Mouse (Mus musculus): Measurements from ENCODE around the gene Gm8677. TPM values are rescaled to one million over a fixed set of nuclear protein-coding genes. Genes with fewer than 3 reads are reported as not detected.
"Not testable (repeated sequence)": the region's sequence is repeated elsewhere in the genome, so short reads cannot be mapped to it uniquely, and the experiment has no call there.

Gm8677 gene
- not detected in 2 replicates for polyA plus RNA-seq (2015; fragmentation: Nextera tagmentation; extraction: Ambion mirVana)

DNA sequence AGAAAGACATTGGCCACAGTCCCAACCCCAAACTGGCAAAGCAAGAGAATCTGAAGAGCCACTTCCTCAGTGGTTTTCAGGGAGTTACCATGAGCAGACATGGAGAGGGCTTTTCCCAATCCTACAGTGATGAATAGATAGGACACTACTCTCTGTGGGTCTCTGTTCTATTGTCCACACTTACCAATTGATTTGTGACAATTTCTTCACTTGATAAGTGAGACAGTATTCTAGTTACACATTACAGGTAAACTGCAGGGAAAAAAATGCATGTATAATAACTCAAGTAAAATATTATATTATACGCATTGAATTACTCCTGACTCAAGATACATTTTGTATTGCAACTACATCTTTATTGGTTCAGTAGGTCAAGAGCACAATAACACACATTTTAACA lies at the start of gene Gm8677:
Gene Gm8677, minus strand, starts transcription at position 101 of the 400 bp plus-strand sequence.
- H3K4me3 ChIP-seq (ENCODE audit: low read length); H3K4me1 ChIP-seq (ENCODE audit: control insufficient read depth, insufficient read depth, low read depth, low read length); H3K9me3 ChIP-seq (ENCODE audit: control insufficient read depth, low read length); H3K36me3 ChIP-seq (ENCODE audit: control insufficient read depth, insufficient read depth, low read length); H3K4me2 ChIP-seq (ENCODE audit: low read length); ATAC-seq; H3K27ac ChIP-seq (ENCODE audit: low read depth, low read length); H3K27me3 ChIP-seq (replicated peaks; ENCODE audit: control insufficient read depth, insufficient read depth, low read length); H3K9ac ChIP-seq (ENCODE audit: low read depth, low read length): not testable (repeated sequence)
- WGBS, result no CpG with 5 or more reads among the region's 1 CpGs

DNA sequence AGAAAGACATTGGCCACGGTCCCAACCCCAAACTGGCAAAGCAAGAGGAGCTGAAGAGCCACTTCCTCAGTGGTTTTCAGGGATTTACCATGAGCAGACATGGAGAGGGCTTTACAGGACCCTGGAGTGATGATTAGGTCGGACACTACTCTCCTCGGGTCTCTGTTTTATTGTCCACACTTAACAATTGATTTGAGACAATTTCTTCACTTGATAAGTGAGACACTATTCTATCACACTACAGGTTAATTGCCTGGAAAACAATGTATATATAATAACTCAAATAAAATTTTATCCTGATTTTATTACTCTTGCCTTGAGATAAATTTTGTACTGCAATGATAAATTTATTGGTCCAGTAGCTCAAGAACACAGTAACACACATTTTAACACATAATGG lies 30.6 kb upstream of the Gm8677 start, which contains the start of gene Gm4201:
Gene Gm4201, minus strand, starts transcription at position 101 of the 400 bp plus-strand sequence.
- H3K27ac ChIP-seq (ENCODE audit: low read depth, low read length); H3K9me3 ChIP-seq (ENCODE audit: control insufficient read depth, low read length); H3K36me3 ChIP-seq (ENCODE audit: control insufficient read depth, insufficient read depth, low read length); H3K9ac ChIP-seq (ENCODE audit: low read depth, low read length); H3K4me3 ChIP-seq (ENCODE audit: low read length); H3K4me2 ChIP-seq (ENCODE audit: low read length); H3K4me1 ChIP-seq (ENCODE audit: control insufficient read depth, insufficient read depth, low read depth, low read length); H3K27me3 ChIP-seq (replicated peaks; ENCODE audit: control insufficient read depth, insufficient read depth, low read length); ATAC-seq: not testable (repeated sequence)
- WGBS, result no CpG with 5 or more reads among the region's 3 CpGs

- not testable (repeated sequence) for H3K9me3 ChIP-seq (ENCODE audit: control insufficient read depth, low read length); H3K4me2 ChIP-seq (ENCODE audit: low read length); H3K4me1 ChIP-seq (ENCODE audit: control insufficient read depth, insufficient read depth, low read depth, low read length); H3K27me3 ChIP-seq (replicated peaks; ENCODE audit: control insufficient read depth, insufficient read depth, low read length); H3K4me3 ChIP-seq (ENCODE audit: low read length); H3K36me3 ChIP-seq (ENCODE audit: control insufficient read depth, insufficient read depth, low read length); H3K9ac ChIP-seq (ENCODE audit: low read depth, low read length); ATAC-seq; H3K27ac ChIP-seq (ENCODE audit: low read depth, low read length)
- no CpG with 5 or more reads among the region's 3 CpGs for WGBS
Observed at GRCm38 (mm10) chr7:22522667-22523066, 12.0 kb downstream of the Gm8677 start, which contains the start of gene Vmn1r152. TSS of gene Vmn1r152 (plus strand) at chr7:22522967.

DNA sequence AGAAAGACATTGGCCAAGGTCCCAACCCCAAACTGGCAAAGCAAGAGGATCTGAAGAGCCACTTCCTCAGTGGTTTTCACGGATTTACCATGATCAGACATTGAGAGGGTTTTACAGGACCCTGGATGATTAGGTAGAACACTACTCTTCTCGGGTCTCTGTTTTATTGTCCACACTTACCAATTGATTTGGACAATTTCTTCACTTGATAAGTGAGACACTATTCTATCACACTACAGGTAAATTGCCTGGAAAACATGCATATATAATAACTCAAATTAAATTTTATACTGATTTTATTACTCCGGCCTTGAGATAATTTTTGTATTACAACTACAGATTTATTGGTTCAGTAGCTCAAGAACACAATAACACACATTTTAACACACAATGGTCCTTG lies 35.1 kb downstream of the Gm8677 start, which contains the start of gene Vmn1r151:
Gene Vmn1r151, minus strand, starts transcription at position 101 of the 400 bp plus-strand sequence.
- H3K4me3 ChIP-seq (ENCODE audit: low read length); H3K27me3 ChIP-seq (replicated peaks; ENCODE audit: control insufficient read depth, insufficient read depth, low read length); H3K9ac ChIP-seq (ENCODE audit: low read depth, low read length); ATAC-seq; H3K27ac ChIP-seq (ENCODE audit: low read depth, low read length); H3K36me3 ChIP-seq (ENCODE audit: control insufficient read depth, insufficient read depth, low read length); H3K4me1 ChIP-seq (ENCODE audit: control insufficient read depth, insufficient read depth, low read depth, low read length); H3K4me2 ChIP-seq (ENCODE audit: low read length); H3K9me3 ChIP-seq (ENCODE audit: control insufficient read depth, low read length): not testable (repeated sequence)
- WGBS, result 40% methylated on average over 1 of the region's 3 CpGs

Other genes starting within 250 kb of the Gm8677 start
- not detected in 2 replicates for gene Gm4187, start 205.2 kb downstream of the Gm8677 start, polyA plus RNA-seq (2015; fragmentation: Nextera tagmentation; extraction: Ambion mirVana)
- gene Gm8660, start 163.8 kb downstream of the Gm8677 start, polyA plus RNA-seq (2015; fragmentation: Nextera tagmentation; extraction: Ambion mirVana), result not detected in 2 replicates
- not detected in 2 replicates for gene Vmn1r148, start 121.3 kb downstream of the Gm8677 start, polyA plus RNA-seq (2015; fragmentation: Nextera tagmentation; extraction: Ambion mirVana)
- not detected in 2 replicates for gene Vmn1r149, start 96.7 kb downstream of the Gm8677 start, polyA plus RNA-seq (2015; fragmentation: Nextera tagmentation; extraction: Ambion mirVana)
- not detected in 2 replicates for gene Gm10665, start 70.8 kb downstream of the Gm8677 start, polyA plus RNA-seq (2015; fragmentation: Nextera tagmentation; extraction: Ambion mirVana)
- gene Vmn1r151, start 35.2 kb downstream of the Gm8677 start, polyA plus RNA-seq (2015; fragmentation: Nextera tagmentation; extraction: Ambion mirVana), result not detected in 2 replicates
- not detected in 2 replicates for gene Vmn1r152, start 11.9 kb downstream of the Gm8677 start, polyA plus RNA-seq (2015; fragmentation: Nextera tagmentation; extraction: Ambion mirVana)
- gene Gm4201, start 30.5 kb upstream of the Gm8677 start, polyA plus RNA-seq (2015; fragmentation: Nextera tagmentation; extraction: Ambion mirVana), result not detected in 2 replicates
- gene Gm4565, start 53.2 kb upstream of the Gm8677 start, polyA plus RNA-seq (2015; fragmentation: Nextera tagmentation; extraction: Ambion mirVana), result not detected in 2 replicates
- gene Vmn1r155, start 123.1 kb upstream of the Gm8677 start, polyA plus RNA-seq (2015; fragmentation: Nextera tagmentation; extraction: Ambion mirVana), result not detected in 2 replicates
- not detected in 2 replicates for gene Gm8693, start 157.4 kb upstream of the Gm8677 start, polyA plus RNA-seq (2015; fragmentation: Nextera tagmentation; extraction: Ambion mirVana)
- gene Gm4567, start 184.8 kb upstream of the Gm8677 start, polyA plus RNA-seq (2015; fragmentation: Nextera tagmentation; extraction: Ambion mirVana), result not detected in 2 replicates
- not detected in 2 replicates for gene Vmn1r157, start 226.8 kb upstream of the Gm8677 start, polyA plus RNA-seq (2015; fragmentation: Nextera tagmentation; extraction: Ambion mirVana)

Measured in hindbrain, embryonic 16.5 days (tissue).